9 mouse cellular contexts compared by ENCODE assay signal in the genomic region with DNA sequence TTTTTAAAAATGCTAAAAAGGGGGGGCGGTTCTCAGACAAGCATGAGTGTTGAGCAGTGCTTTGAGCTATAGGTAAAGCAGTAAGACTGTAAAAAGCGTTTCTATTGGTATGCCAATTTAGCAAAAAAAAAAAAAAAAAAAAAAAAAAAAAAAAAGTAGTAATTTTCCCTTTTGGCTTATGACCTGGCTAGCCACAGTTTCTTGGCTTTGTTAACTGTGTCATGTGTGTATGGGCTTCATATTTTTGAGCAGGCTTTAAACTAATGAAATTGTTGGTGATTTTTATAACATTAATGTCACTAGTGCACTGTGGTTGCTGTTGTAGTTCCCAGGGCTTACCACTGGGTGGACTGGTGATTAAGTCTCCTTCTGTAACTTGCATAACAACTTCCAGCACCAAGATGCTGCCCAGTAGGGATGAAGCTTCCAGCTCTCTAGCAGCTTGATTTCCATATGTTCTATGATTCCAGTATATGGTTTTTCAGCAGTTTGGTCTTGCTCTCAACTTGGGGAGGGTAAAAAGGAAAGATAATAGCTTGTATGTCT.
A peak's percentile ranks its signal among the peaks of the same experiment; 100 is the strongest.
DNase-seq lines count a peak whose midpoint lies in the region; TF ChIP-seq lines count a peak whose summit lies in the region.
"Had no signal": no experiment of that assay in that cellular context is flagged by ENCODE, and none has a peak within 500 bp of the region (broad histone marks: within the 10 kb centered on the region; RNA-seq: fewer than 3 reads in every experiment).

No protein-coding gene starts in this region.

- peak; percentile 31 for DNase-seq in adrenal gland, postnatal 14 days
- no peak for DNase-seq in adrenal gland, adult 18-20 months (ENCODE audit: low spot score in 2 of 2)
- peak; percentile 18 to 22 for DNase-seq in kidney, postnatal 4 days
- no peak for DNase-seq in kidney, adult 18-20 months
- DNase-seq in embryo, embryonic 10.5 days (ENCODE audit: low spot score) = peak; percentile 48
- no peak for DNase-seq in thymus, postnatal 10 days (ENCODE audit: low spot score in 2 of 2)
- no peak for DNase-seq in cerebellum, postnatal 25 days

- no peak overlapping the region for H3K4me3 ChIP-seq in E14TG2a.4 (replicated peaks; ENCODE audit: low read length)
- H3K4me3 ChIP-seq: neural tube, embryonic 13.5 days had no signal

- no peaks in the 10 kb centered on the region for H3K4me1 ChIP-seq in E14TG2a.4 (replicated peaks; ENCODE audit: low read depth, low read length)
- H3K4me1 ChIP-seq: neural tube, embryonic 13.5 days had no signal

- no peaks in the 10 kb centered on the region for H3K9me3 ChIP-seq in E14TG2a.4 (ENCODE audit: low read length)
- H3K9me3 ChIP-seq: neural tube, embryonic 13.5 days had no signal

- no peaks in the 10 kb centered on the region for H3K36me3 ChIP-seq in E14TG2a.4 (ENCODE audit: insufficient read depth, low read length)
- H3K36me3 ChIP-seq: neural tube, embryonic 13.5 days had no signal

- peak; percentile 77 for TF ChIP-seq CTCF in E14TG2a.4 (conservative IDR thresholded peaks at IDR 0.05; ENCODE audit: low read length)

- H3K27me3 ChIP-seq in E14TG2a.4 (ENCODE audit: insufficient read depth, low read length) = no peaks in the 10 kb centered on the region
- H3K27me3 ChIP-seq: neural tube, embryonic 13.5 days had no signal

Comparison
In these comparisons a context has a peak if more than half of its experiments do, and no peak if none do; other contexts are left out.
1. DNase-seq: peak in adrenal gland, postnatal 14 days (single experiment), kidney, postnatal 4 days (2 of 2) and embryo, embryonic 10.5 days (single experiment); none in adrenal gland, adult 18-20 months (0 of 2), kidney, adult 18-20 months (single experiment), thymus, postnatal 10 days (0 of 2) and cerebellum, postnatal 25 days (0 of 2).